Mouse (Mus musculus) thymus, adult 2 months (tissue): ENCODE measurements around the gene Irf2bpl. TPM values are rescaled to one million over a fixed set of nuclear protein-coding genes. Genes with fewer than 3 reads are reported as not detected.
A peak's percentile ranks its signal among the peaks of the same experiment; 100 is the strongest.

Experiments used
- DNase-seq: peaks from one replicate; pipeline ENCODE4 v3.0.0; 2021
- H3K27ac ChIP-seq: fragments of 200-500 bp; 2 replicates; pipeline ENCODE4 v1.5.1; 2012; ENCODE audit warnings: low read length, control low read depth; ENCODE audit not compliant: control insufficient read depth, insufficient read depth
- H3K27me3 ChIP-seq: fragments of 200-500 bp; 2 replicates; pipeline ENCODE4 v1.6.1; 2012; ENCODE audit warnings: mild to moderate bottlenecking, low read length, moderate library complexity, mixed read lengths; ENCODE audit not compliant: control insufficient read depth, insufficient read depth
- H3K36me3 ChIP-seq: fragments of 200-500 bp; 2 replicates; pipeline ENCODE4 v1.6.1; 2012; ENCODE audit warnings: mild to moderate bottlenecking, low read length, moderate library complexity; ENCODE audit not compliant: control insufficient read depth, insufficient read depth
- H3K4me1 ChIP-seq: fragments of 200-500 bp; replicated peaks from 2 replicates; pipeline ENCODE4 v1.6.1; 2012; ENCODE audit warnings: low read length; ENCODE audit not compliant: control insufficient read depth, insufficient read depth
- H3K4me3 ChIP-seq: fragments of 200-500 bp; 2 replicates; pipeline ENCODE4 v1.5.1; 2012; ENCODE audit warnings: mild to moderate bottlenecking, low read length, control low read depth, moderate library complexity; ENCODE audit not compliant: control insufficient read depth, insufficient read depth
- CTCF ChIP-seq: fragments of 200-500 bp; IDR thresholded peaks from 2 replicates; pipeline ENCODE4 v1.5.1; 2012; ENCODE audit warnings: mild to moderate bottlenecking, control low read depth, low read length, moderate library complexity, borderline replicate concordance; ENCODE audit not compliant: control insufficient read depth, poor library complexity, insufficient read depth; ENCODE audit errors: extremely low read depth
- POLR2A ChIP-seq: fragments of 200-500 bp; IDR thresholded peaks from 2 replicates; pipeline ENCODE4 v1.6.1; 2012; ENCODE audit warnings: mild to moderate bottlenecking, low read length, control low read depth, moderate library complexity; ENCODE audit not compliant: control insufficient read depth, poor library complexity, insufficient read depth; ENCODE audit errors: extremely low read depth
- WGBS: fragments of 180-500 bp; shearing (Covaris S2); methylation state at CpG from one replicate; pipeline ENCODE4 v1.1.7; 2018; 5-methylcytosine and 5-hydroxymethylcytosine counted together
- polyA plus RNA-seq: library from polyadenylated mRNA; depleted of rRNA; stranded (reverse); fragments of >200 nt; gene quantifications from 2 replicates; pipeline ENCODE4 v1.2.3, GENCODE M21; 2012

The Irf2bpl gene
- polyA plus RNA-seq, 1 experiment: 38.6 TPM

GRCm38 (mm10) chr12:86894841-86895428, 10.3 kb upstream of the Irf2bpl start:
- Histone ChIP-seq H3K4me3 (peak overlapping the region; percentile 54), H3K27me3 (no peaks in the 10 kb centered on the region), H3K4me1 (peaks cover 62% of the 10 kb centered on the region), H3K27ac (peak overlapping the region; percentile 100), H3K36me3 (no peaks in the 10 kb centered on the region)
- TF ChIP-seq CTCF (no peak), POLR2A (peak; percentile 42)
- peak; percentile 62 for DNase-seq
- WGBS: under 1% methylated on average over 12 of the region's 12 CpGs

DNA sequence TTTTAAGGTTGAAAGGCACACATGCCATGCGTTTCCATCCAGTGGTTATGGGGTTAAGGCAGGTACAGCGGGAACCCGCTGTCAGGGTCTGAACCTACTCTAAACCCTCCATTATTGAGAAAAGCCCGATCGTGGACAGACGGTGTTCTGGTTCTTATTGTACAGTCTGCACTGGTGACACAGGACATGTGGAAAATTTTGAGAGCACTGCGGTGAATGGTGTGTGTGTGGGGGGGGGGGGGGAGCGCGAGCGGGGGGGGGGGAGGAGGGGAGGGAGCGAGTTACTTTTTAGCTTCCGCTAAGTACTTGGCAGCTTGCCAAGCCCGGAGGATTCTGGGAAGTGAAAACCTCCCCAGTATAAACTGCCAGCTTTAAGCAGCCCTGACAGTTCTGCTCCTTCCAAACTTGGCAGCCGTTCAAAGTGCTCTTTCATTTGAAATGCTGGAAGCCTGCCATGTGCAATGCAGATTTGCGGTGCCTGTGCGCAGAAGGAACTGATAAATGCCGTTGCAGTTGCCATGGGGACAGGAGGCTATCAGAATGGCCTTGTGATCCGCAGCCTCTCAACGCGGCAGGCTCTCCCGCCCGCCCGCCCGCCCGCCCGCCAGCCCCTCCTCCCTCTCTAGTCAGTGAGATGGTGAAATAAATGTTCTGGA, 9.7 kb upstream of the Irf2bpl start:
- TF ChIP-seq CTCF (no peak), POLR2A (peak; percentile 60; the same call in 1 of the 2 replicates)
- under 1% methylated on average over 23 of the region's 26 CpGs for WGBS
- Histone ChIP-seq H3K36me3 (no peaks in the 10 kb centered on the region), H3K4me1 (peaks cover 64% of the 10 kb centered on the region), H3K27ac (peak overlapping the region; percentile 100), H3K27me3 (no peaks in the 10 kb centered on the region), H3K4me3 (peak overlapping the region; percentile 54)
- DNase-seq: peak; percentile 96

DNA sequence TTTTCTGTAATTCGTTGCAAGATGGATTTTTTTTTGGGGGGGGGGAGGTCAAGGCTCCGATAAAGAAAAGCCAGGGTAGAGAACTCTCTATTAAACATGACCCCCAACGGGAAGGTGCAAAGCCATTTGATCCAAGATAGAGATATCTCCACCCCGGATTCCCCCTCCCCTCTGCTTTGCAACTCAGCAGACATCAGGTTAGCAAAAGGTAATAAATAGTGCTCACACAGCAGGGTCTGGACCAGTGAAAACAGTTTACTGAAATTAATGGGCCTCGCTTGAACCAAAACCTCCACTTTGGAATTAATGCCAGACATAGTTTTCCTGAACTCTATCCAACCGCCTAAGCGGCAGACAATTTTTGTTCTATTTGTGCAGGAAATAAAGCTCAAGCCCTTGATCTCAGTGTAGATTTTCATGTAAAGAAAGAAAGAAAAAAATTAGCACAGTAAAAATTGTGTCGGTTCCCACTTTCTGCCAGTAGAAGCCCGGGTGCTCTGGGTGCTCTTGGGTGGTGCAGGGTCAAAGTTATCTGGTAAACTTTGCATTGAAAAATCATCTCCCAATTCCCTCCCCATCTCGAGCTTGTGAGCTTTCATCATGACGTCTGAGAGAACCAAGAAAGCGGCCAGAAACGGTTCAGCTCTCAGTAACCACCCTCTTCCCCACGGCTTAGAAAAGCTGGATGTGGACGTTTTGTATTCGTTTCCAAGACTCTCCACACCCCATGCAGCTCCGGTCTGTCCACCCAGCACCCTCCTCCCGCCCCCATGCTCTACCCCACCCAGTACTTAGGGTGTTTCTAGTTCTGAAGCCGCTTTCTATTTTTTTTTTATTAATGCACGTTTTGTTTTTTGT, 9.0 kb upstream of the Irf2bpl start:
- Histone ChIP-seq H3K27me3 (no peaks in the 10 kb centered on the region), H3K4me3 (peak overlapping the region; percentile 27), H3K36me3 (no peaks in the 10 kb centered on the region), H3K4me1 (peaks cover 68% of the 10 kb centered on the region), H3K27ac (peak overlapping the region; percentile 99)
- peak; percentile 36 for DNase-seq
- WGBS: 7% methylated on average over 20 of the region's 20 CpGs
- TF ChIP-seq POLR2A (peak; percentile 2; the same call in 1 of the 2 replicates), CTCF (no peak)

GRCm38 (mm10) chr12:86892711-86893311, 8.2 kb upstream of the Irf2bpl start:
- Histone ChIP-seq H3K27me3 (no peaks in the 10 kb centered on the region), H3K27ac (peak overlapping the region; percentile 99), H3K4me1 (peaks cover 63% of the 10 kb centered on the region), H3K4me3 (peak overlapping the region; percentile 92; the same call in 1 of the 2 replicates), H3K36me3 (no peaks in the 10 kb centered on the region)
- DNase-seq: no peak
- WGBS: 18% methylated on average over 18 of the region's 18 CpGs
- TF ChIP-seq CTCF (no peak), POLR2A (no peak)

- H3K36me3 ChIP-seq: no peaks in the 10 kb centered on the region
- H3K27ac ChIP-seq: peak overlapping the region; percentile 99
- TF ChIP-seq CTCF: no peak
- TF ChIP-seq POLR2A: peak; percentile 32; the same call in 1 of the 2 replicates
- H3K4me1 ChIP-seq: peaks cover 61% of the 10 kb centered on the region
- peak; percentile 82 for DNase-seq
- WGBS: 1% methylated on average over 37 of the region's 37 CpGs
- peak overlapping the region; percentile 92 for H3K4me3 ChIP-seq
- H3K27me3 ChIP-seq: no peaks in the 10 kb centered on the region
Measured at GRCm38 (mm10) chr12:86891786-86892702, 7.4 kb upstream of the Irf2bpl start.

DNA sequence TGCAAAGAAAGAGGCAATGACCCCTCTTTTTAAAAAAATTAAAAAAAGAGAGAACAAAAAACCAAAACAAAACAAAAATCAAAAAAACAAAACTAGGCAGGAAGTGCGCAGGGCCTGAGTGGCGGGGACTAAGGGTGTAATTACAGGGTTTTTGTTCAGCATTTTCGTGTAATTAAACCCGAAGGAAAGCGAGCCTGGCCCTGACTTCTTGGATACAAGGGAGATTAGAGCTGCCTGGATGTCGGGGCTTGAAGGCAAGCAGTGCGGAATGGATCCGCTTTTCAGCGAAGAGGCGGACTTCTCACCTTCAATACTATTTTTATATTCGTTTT, 6.8 kb upstream of the Irf2bpl start:
- Histone ChIP-seq H3K36me3 (no peaks in the 10 kb centered on the region), H3K4me3 (peak overlapping the region; percentile 92), H3K27ac (peak overlapping the region; percentile 99), H3K4me1 (peaks cover 59% of the 10 kb centered on the region), H3K27me3 (no peaks in the 10 kb centered on the region)
- DNase-seq: no peak
- WGBS: 8% methylated on average over 11 of the region's 11 CpGs
- TF ChIP-seq POLR2A: no peak
- TF ChIP-seq CTCF: no peak
